Mouse (Mus musculus): ENCODE measurements around the gene Zfp943. TPM values are rescaled to one million over a fixed set of nuclear protein-coding genes. Genes with fewer than 3 reads are reported as not detected.
"Not testable (repeated sequence)": the region's sequence is repeated elsewhere in the genome, so short reads cannot be mapped to it uniquely, and the experiment has no call there.

The Zfp943 gene
- total and polyA plus RNA-seq, 3 experiments: 2.5 to 2.6 TPM; not detected in 1

DNA sequence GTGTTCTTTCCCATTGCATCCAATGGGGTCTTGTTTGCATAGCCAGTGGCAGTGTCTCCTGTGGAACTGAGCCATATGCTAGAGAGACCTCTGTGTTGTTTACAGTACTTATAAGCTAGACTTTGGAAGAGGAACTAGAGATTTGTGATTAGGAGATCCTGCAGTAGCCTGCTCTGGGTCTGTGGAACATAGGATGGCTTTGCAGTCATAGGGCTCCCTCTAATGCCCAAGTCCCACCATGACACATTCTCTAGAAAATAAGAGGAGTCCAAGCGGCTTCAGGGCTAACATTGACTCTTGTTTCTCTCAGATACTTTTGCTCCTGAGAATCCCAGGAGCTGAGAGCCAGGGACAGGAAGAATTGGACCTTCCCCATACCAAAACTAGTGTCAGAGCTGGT, 73.2 kb downstream of the Zfp943 start:
- not testable (repeated sequence) for H3K27ac ChIP-seq (ENCODE audit: control insufficient read depth, low read depth, low read length); H3K79me2 ChIP-seq (ENCODE audit: control insufficient read depth, insufficient read depth, low read length, poor library complexity); H3K9me3 ChIP-seq (replicated peaks; ENCODE audit: insufficient read depth, low read length); H3K36me3 ChIP-seq (ENCODE audit: control insufficient read depth in 1 of 2, insufficient read depth in 2 of 2, low read length in 2 of 2); H3K27me3 ChIP-seq (ENCODE audit: control insufficient read depth in 1 of 2, insufficient read depth in 2 of 2, low read length in 2 of 2); H3K9ac ChIP-seq (ENCODE audit: control insufficient read depth, low read depth, low read length, poor library complexity, severe bottlenecking); H3K4me1 ChIP-seq (ENCODE audit: control insufficient read depth in 1 of 2, insufficient read depth in 2 of 2, low read length in 2 of 2); H3K4me3 ChIP-seq (ENCODE audit: control insufficient read depth in 1 of 2, insufficient read depth in 1 of 2, low read depth in 2 of 2, low read length in 2 of 2)
- peak; percentile 13 for DNase-seq (ENCODE audit: low read depth, low spot score)
- peak; percentile 52 for TF ChIP-seq RAD21 (IDR thresholded peaks at IDR 0.05; ENCODE audit: low read depth, low read length)
- TF ChIP-seq SMC3 (IDR thresholded peaks at IDR 0.05; ENCODE audit: low read depth, low read length): peak; percentile 26
- TF ChIP-seq CTCF (IDR thresholded peaks at IDR 0.05 in 2 of 3, conservative IDR thresholded peaks at IDR 0.05 in 1 of 3; ENCODE audit: control insufficient read depth in 1 of 3, insufficient read depth in 1 of 3, low read depth in 2 of 3, low read length in 3 of 3, poor library complexity in 1 of 3, severe bottlenecking in 1 of 3): peak in 2 of 3 experiments; percentile 7 to 34; a peak in 2 of 6 replicates

- no peaks in the 10 kb centered on the region for H3K79me2 ChIP-seq (ENCODE audit: control insufficient read depth, insufficient read depth, low read length, poor library complexity)
- H3K27me3 ChIP-seq (ENCODE audit: control insufficient read depth in 1 of 2, insufficient read depth in 2 of 2, low read length in 2 of 2): no peaks in the 10 kb centered on the region
- H3K36me3 ChIP-seq (ENCODE audit: control insufficient read depth in 1 of 2, insufficient read depth in 2 of 2, low read length in 2 of 2): no peaks in the 10 kb centered on the region
- no peak overlapping the region for H3K27ac ChIP-seq (ENCODE audit: control insufficient read depth, low read depth, low read length)
- no peak for DNase-seq (ENCODE audit: low read depth, low spot score)
- H3K9ac ChIP-seq (ENCODE audit: control insufficient read depth, low read depth, low read length, poor library complexity, severe bottlenecking): no peak overlapping the region
- no peak overlapping the region for H3K4me3 ChIP-seq (ENCODE audit: control insufficient read depth in 1 of 2, insufficient read depth in 1 of 2, low read depth in 2 of 2, low read length in 2 of 2)
- H3K9me3 ChIP-seq (replicated peaks; ENCODE audit: insufficient read depth, low read length): no peaks in the 10 kb centered on the region
- TF ChIP-seq SMC3 (IDR thresholded peaks at IDR 0.05; ENCODE audit: low read depth, low read length) (no peak), ZC3H11A (IDR thresholded peaks at IDR 0.05; ENCODE audit: low read depth, low read length) (no peak), GABPA (IDR thresholded peaks at IDR 0.05; ENCODE audit: low read depth, low read length) (no peak), UBTF (IDR thresholded peaks at IDR 0.05; ENCODE audit: borderline replicate concordance, insufficient read depth, low read depth, low read length) (no peak), HCFC1 (IDR thresholded peaks at IDR 0.05; ENCODE audit: low read depth, low read length) (no peak), RAD21 (IDR thresholded peaks at IDR 0.05; ENCODE audit: low read depth, low read length) (no peak), EP300 (IDR thresholded peaks at IDR 0.05; ENCODE audit: low read depth in 1 of 2, low read length in 2 of 2) (no peak), CHD2 (IDR thresholded peaks at IDR 0.05; ENCODE audit: low read length) (no peak), POLR2AphosphoS5 (IDR thresholded peaks at IDR 0.05; ENCODE audit: borderline replicate concordance, low read depth, low read length) (no peak), JUND (IDR thresholded peaks at IDR 0.05; ENCODE audit: low read depth, low read length) (no peak), ZMIZ1 (IDR thresholded peaks at IDR 0.05; ENCODE audit: low read depth, low read length) (no peak)
- H3K4me1 ChIP-seq (ENCODE audit: control insufficient read depth in 1 of 2, insufficient read depth in 2 of 2, low read length in 2 of 2): no peaks in the 10 kb centered on the region
Measured at GRCm38 (mm10) chr17:22049403-22049802, 87.1 kb downstream of the Zfp943 start.

- H3K79me2 ChIP-seq (ENCODE audit: control insufficient read depth, insufficient read depth, low read length, poor library complexity): no peaks in the 10 kb centered on the region
- no peaks in the 10 kb centered on the region for H3K27me3 ChIP-seq (ENCODE audit: control insufficient read depth in 1 of 2, insufficient read depth in 2 of 2, low read length in 2 of 2)
- H3K4me3 ChIP-seq (ENCODE audit: control insufficient read depth in 1 of 2, insufficient read depth in 1 of 2, low read depth in 2 of 2, low read length in 2 of 2): no peak overlapping the region
- H3K27ac ChIP-seq (ENCODE audit: control insufficient read depth, low read depth, low read length): no peak overlapping the region
- H3K4me1 ChIP-seq (ENCODE audit: control insufficient read depth in 1 of 2, insufficient read depth in 2 of 2, low read length in 2 of 2): no peaks in the 10 kb centered on the region
- TF ChIP-seq JUND (IDR thresholded peaks at IDR 0.05; ENCODE audit: low read depth, low read length): no peak
- no peak for TF ChIP-seq NELFE (IDR thresholded peaks at IDR 0.05; ENCODE audit: low read depth, low read length)
- no peak for TF ChIP-seq ZKSCAN1 (IDR thresholded peaks at IDR 0.05; ENCODE audit: low read depth, low read length)
- H3K36me3 ChIP-seq (ENCODE audit: control insufficient read depth in 1 of 2, insufficient read depth in 2 of 2, low read length in 2 of 2): no peaks in the 10 kb centered on the region
- no peak for DNase-seq (ENCODE audit: low read depth, low spot score)
- H3K9me3 ChIP-seq (replicated peaks; ENCODE audit: insufficient read depth, low read length): no peaks in the 10 kb centered on the region
- H3K9ac ChIP-seq (ENCODE audit: control insufficient read depth, low read depth, low read length, poor library complexity, severe bottlenecking): no peak overlapping the region
Measured at GRCm38 (mm10) chr17:22053211-22053610, 90.9 kb downstream of the Zfp943 start.
